Mouse (Mus musculus) testis, adult 2 months (tissue): ENCODE measurements around the gene Abat.

Experiments
- CTCF ChIP-seq: fragments of 200-500 bp; IDR thresholded peaks from 2 replicates; pipeline ENCODE4 v1.5.1; 2012; ENCODE audit warnings: low read depth, mild to moderate bottlenecking, inconsistent platforms, low read length, moderate library complexity; ENCODE audit not compliant: control insufficient read depth, insufficient read depth, insufficient replicate concordance
- POLR2A ChIP-seq: fragments of 200-500 bp; IDR thresholded peaks from 2 replicates; pipeline ENCODE4 v1.6.1; 2012; ENCODE audit warnings: low read depth, mild to moderate bottlenecking, inconsistent platforms, low read length, moderate library complexity; ENCODE audit not compliant: control insufficient read depth

DNA sequence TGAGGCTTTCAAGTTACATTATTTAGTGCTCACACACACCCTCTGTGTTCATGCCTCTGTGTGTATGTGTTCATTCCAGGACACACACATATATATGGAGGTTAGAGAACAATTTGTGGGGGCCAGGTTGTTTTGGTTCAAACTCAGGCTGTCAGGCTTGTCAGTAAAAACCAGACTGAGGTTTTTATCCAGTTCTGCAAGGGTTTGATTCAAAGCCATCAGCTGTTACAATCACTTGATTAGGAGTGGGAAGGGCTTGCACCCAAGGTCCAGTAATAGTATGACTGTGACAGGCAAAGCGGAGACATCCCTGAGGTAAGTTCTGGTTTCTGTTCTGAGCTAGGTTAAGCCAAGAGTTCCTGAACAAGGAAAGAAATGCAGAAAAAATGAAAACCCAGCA, 16.2 kb downstream of the Abat start:
- TF ChIP-seq CTCF (no peak), POLR2A (no peak)
